Mouse (Mus musculus) bone marrow, adult 2 months (tissue): ENCODE measurements around the gene Trim47. TPM values are rescaled to one million over a fixed set of nuclear protein-coding genes. Genes with fewer than 3 reads are reported as not detected.
"Not testable (repeated sequence)": the region's sequence is repeated elsewhere in the genome, so short reads cannot be mapped to it uniquely, and the experiment has no call there.

Source experiments
- H3K27ac ChIP-seq: fragments of 200-500 bp; 2 replicates; pipeline ENCODE4 v1.5.1; 2012; ENCODE audit warnings: low read depth, mild to moderate bottlenecking, control low read depth, inconsistent platforms, low read length; ENCODE audit not compliant: control insufficient read depth, poor library complexity, insufficient read depth
- H3K4me1 ChIP-seq: fragments of 200-500 bp; 2 replicates; pipeline ENCODE4 v1.6.1; 2011; ENCODE audit warnings: low read length; ENCODE audit not compliant: control insufficient read depth, insufficient read depth
- H3K4me3 ChIP-seq: fragments of 200-500 bp; replicated peaks from 2 replicates; pipeline ENCODE3; 2011; ENCODE audit warnings: mild to moderate bottlenecking, low read depth, low read length, control low read depth; ENCODE audit not compliant: control insufficient read depth
- CTCF ChIP-seq: fragments of 200-500 bp; IDR thresholded peaks from 2 replicates; pipeline ENCODE4 v1.5.1; 2011; ENCODE audit warnings: low read length, control low read depth; ENCODE audit not compliant: control insufficient read depth, insufficient read depth
- POLR2A ChIP-seq: fragments of 200-500 bp; IDR thresholded peaks from 2 replicates; pipeline ENCODE4 v1.6.1; 2011; ENCODE audit warnings: low read depth, mild to moderate bottlenecking, control low read depth, low read length, borderline replicate concordance; ENCODE audit not compliant: control insufficient read depth
- WGBS: fragments of 180-500 bp; shearing (Covaris S2); methylation state at CpG from one replicate; pipeline ENCODE4 v1.1.7; 2018; 5-methylcytosine and 5-hydroxymethylcytosine counted together
- polyA plus RNA-seq: library from polyadenylated mRNA; stranded (reverse); fragments of >200 nt; gene quantifications from 2 replicates; pipeline ENCODE4 v1.2.4, GENCODE M21; 2011; ENCODE audit warnings: low replicate concordance; ENCODE audit not compliant: missing spikeins, insufficient read depth, insufficient read length

The Trim47 gene
- polyA plus RNA-seq, 1 experiment: 8.9 TPM

DNA sequence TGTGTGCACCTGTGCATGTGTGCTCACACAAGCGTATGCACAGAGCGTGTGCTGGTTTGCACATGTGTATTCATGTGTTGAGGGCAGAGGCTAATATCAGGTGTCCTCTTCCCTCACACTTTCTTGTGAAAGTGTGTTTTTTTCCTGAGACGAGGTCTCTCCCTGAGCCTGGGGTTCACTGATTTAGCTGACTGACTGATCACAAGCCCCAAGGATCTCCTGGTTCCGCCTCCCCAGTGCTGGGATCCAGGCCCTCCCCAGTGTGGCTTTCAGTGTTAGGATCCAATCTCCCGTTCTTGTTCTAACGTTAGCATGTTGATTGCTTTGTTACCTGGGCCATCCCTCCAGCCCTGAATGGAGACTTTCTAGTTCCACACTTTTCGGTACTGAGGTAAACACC is 26.2 kb downstream of the Trim47 start:
- no peak overlapping the region for H3K4me3 ChIP-seq
- WGBS: 81% methylated on average over 7 of the region's 7 CpGs
- no peaks in the 10 kb centered on the region; the same call in none of the 2 replicates for H3K4me1 ChIP-seq
- no peak overlapping the region for H3K27ac ChIP-seq
- no peak for TF ChIP-seq POLR2A
- no peak for TF ChIP-seq CTCF

DNA sequence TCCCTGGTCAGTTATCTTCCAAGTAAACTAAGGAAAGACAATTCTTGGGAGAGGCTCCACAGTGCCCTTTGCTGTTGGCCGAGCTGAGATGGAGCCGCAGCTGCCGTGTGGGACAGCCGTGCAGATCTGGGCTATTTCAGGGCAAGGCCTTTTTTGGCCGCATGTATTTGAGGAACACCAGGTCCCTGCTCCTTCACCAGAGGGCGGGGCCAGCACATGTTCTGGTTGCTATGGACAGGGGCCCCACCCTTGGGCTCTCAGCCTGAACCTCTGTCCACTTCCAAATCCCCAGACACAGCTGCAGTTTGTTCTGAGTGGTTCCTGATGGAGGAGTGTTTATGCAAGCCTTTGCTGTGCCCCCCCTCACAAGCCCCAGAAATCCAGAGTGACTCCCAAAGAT is 26.6 kb downstream of the Trim47 start:
- 52% methylated on average over 6 of the region's 6 CpGs for WGBS
- no peaks in the 10 kb centered on the region; the same call in none of the 2 replicates for H3K4me1 ChIP-seq
- no peak overlapping the region for H3K27ac ChIP-seq

DNA sequence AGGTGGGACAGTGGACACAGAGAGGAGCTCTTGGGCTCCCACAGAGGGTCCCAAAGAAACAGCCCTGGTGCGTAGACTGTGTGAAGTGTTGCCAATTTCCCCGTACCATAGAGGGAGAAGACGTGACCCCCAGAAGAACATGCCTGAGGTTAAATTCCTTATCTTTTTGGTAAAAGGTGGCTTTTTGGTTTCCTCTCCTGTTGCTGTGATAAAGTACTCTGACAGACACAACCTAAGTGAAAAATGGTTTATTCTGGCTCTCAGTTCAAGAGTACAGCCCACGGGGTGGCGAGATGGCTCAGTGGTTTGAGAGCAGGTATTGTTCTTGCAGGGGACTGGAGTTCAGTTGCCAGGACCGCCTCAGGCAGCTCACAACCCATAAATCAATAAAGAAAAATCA is 27.5 kb downstream of the Trim47 start:
- WGBS: 52% methylated on average over 6 of the region's 6 CpGs
- H3K4me1 ChIP-seq: no peaks in the 10 kb centered on the region; the same call in none of the 2 replicates
- TF ChIP-seq POLR2A (no peak), CTCF (no peak)
- no peak overlapping the region for H3K27ac ChIP-seq
- no peak overlapping the region for H3K4me3 ChIP-seq

More for the DNA sequence above, 26.6 kb downstream of the Trim47 start:
- no peak overlapping the region for H3K4me3 ChIP-seq
- no peak for TF ChIP-seq POLR2A
- TF ChIP-seq CTCF: no peak

- no peaks in the 10 kb centered on the region; the same call in none of the 2 replicates for H3K4me1 ChIP-seq
- H3K4me3 ChIP-seq: no peak overlapping the region
- no peak overlapping the region for H3K27ac ChIP-seq
- WGBS: 82% methylated on average over 14 of the region's 14 CpGs
- no peak for TF ChIP-seq POLR2A
- no peak for TF ChIP-seq CTCF
These were observed 28.1 kb downstream of the Trim47 start for GRCm38 (mm10) chr11:116098711-116099460.

DNA sequence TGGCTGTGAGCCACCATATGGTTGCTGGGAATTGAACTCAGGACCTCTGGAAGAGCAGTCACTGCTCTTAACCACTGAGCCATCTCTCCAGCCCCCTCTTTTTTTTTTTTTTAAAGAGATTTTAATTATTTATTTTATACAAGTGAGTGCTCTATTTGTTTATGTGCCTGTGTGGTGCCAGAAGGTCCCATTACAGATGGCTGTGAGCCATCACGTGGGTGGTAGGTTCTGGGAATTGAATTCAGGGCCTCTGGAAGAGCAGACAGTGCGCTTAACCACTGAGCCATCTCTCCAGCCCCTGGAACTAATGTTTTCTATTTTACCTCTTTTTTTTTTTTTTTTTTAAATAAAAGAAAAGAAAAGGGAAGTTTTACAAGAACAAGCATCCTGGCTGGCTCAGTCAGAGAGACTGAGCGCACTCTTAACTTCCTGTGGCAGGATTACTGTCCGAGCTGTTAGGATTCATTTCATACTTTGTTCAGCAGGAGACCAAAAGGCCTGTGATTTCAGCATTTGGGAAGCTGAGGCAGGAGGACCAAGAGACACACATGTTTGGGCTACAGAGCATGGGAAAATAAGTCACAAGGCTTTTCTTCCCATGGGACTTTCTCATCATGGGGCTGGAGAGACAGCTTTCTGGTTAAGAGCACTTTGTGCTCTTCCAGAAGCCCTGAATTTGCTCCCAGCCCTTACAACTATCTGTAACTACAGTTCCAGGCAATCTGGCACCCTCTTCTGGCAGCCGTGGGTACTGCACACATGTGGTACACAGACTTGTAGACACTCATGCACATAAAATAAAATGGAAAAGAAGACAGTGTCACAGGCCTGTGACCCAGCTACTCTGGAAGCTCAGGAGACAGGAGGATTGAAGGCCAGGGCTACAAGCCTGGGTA is 30.5 kb downstream of the Trim47 start:
- WGBS: 43% methylated on average over 5 of the region's 5 CpGs
- H3K27ac ChIP-seq: no peak overlapping the region
- no peaks in the 10 kb centered on the region; the same call in 1 of the 2 replicates for H3K4me1 ChIP-seq
- H3K4me3 ChIP-seq: no peak overlapping the region
- TF ChIP-seq POLR2A (no peak), CTCF (peak; percentile 60)

GRCm38 (mm10) chr11:116095573-116095972 is 31.4 kb downstream of the Trim47 start:
- Histone ChIP-seq H3K4me1 (no peaks in the 10 kb centered on the region; the same call in 1 of the 2 replicates), H3K27ac (no peak overlapping the region), H3K4me3 (no peak overlapping the region)
- WGBS: 15% methylated on average over 3 of the region's 3 CpGs
- TF ChIP-seq POLR2A (no peak), CTCF (no peak)

DNA sequence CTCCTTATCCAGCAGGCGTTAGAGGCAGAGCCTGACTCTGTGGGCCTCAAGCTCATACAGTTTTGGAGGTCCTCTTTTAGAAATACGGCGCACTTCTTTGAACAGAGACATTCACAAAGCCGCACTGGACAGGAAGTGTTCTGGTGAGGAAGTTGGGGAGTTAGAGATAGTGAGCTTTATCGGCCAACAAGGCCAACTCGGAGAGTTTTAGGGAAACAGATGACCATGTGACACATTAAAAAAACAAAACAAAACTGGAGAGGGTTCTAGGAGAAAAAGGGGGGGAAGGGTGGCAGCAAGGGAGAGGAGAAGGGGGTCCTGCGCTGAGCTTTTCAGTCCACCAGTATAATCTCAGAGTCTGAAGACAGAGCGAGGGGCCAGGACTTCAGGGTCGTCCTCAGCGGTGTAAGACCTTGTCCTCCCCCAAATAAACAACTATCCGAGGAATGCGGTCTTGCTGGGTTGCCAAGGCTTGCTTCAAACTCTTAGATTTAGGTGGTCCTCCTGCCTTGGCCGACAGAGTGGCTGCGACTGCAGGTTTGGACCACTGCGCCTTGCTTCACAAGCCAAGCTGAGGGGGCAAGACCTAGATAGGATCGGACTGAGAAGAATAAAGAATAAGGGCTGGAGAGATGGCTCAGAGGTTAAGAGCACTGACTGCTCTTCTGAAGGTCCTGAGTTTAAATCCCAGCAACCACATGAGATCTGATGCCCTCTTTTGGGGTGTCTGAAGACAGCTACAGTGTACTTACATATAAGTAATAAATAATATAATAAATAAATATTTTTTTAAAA is 33.0 kb downstream of the Trim47 start:
- TF ChIP-seq POLR2A: no peak
- TF ChIP-seq CTCF: no peak
- H3K27ac ChIP-seq: peak overlapping the region; percentile 76
- no peaks in the 10 kb centered on the region; the same call in 1 of the 2 replicates for H3K4me1 ChIP-seq
- peak overlapping the region; percentile 3 for H3K4me3 ChIP-seq
- WGBS: 13% methylated on average over 16 of the region's 16 CpGs

DNA sequence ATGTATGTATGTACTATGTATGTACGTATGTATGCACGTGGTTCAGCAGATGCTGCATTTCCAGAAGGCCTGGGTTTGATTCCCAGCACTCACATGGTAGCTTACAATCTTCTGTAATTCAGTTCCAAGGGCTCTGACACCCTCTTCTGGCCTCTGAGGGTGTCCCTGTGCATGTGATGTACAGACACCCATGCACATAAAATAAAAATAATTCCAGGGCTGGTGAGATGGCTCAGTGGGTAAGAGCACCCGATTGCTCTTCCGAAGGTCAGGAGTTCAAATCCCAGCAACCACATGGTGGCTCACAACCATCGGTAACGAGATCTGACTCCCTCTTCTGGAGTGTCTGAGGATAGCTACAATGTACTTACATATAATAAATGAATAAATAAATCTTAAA is 34.1 kb downstream of the Trim47 start:
- WGBS: 84% methylated on average over 6 of the region's 6 CpGs
- H3K27ac ChIP-seq: not testable (repeated sequence)

More for the DNA sequence above, 34.1 kb downstream of the Trim47 start:
- not testable (repeated sequence) for H3K4me1 ChIP-seq, H3K4me3 ChIP-seq
